Mouse (Mus musculus): ENCODE results near the gene Pklr.
"Not testable (repeated sequence)": the region's sequence is repeated elsewhere in the genome, so short reads cannot be mapped to it uniquely, and the experiment has no call there.

Pklr gene

DNA sequence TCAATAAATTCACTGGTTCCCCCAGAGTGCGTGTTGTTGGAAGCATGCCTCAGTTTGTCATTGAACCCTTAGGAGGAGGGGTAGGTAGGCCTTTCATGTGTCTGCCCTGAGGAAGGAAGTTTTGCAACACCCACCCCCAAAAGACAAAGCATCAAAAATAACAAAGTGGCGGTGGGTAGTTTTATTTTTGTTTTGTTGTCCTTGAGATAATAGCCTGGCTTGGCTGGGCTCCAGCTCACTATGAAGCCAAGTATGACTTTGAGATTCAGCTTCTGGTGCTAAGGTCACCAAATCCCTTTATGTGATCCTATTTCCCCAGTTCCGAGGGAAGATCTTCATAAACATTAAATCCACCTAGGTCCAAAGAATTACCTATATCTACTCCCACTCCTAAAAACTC, 11.7 kb upstream of the Pklr start:
- DNase-seq (ENCODE audit: low spot score) = no peak

DNA sequence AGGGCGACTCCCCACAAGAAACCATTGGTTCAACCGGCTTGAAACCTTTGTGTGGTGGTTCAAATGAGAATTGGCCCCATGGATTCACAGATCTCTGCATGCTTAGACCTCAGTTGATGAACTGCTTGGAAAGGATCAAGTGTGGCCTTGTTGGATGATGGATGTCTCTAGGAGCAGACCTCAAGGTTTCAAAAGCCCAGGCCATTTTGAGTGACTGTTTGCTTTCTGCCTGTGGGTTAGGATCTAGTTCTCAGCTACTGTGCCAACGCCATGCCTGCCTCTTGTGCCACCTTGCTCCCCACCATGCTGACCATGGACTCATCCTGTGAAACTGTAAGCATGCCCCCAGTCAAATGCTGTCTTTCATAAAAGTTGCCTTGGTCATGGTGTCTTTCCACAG, 10.0 kb upstream of the Pklr start:
- no peak for DNase-seq (ENCODE audit: low spot score)

DNA sequence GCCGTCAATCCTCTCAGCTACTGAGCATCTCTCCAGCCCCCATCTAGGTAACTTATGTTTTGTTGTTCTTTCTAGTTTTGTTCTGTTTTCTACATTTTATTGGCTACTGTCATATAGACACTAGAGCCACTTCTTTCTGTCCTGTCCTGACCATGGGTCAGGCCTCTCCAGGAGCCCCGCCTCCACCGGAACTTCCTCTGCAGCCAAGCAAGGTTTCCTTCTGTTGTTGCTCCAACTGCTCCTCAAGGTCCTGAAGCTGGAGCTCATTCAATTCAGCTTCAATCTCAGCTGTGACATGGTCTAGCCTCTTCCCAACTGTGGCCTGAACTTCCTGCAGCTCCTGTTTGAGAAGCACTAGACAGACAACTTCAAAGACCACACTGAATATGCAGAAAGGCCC, 6.0 kb upstream of the Pklr start:
- no peak for DNase-seq (ENCODE audit: low spot score)

DNA sequence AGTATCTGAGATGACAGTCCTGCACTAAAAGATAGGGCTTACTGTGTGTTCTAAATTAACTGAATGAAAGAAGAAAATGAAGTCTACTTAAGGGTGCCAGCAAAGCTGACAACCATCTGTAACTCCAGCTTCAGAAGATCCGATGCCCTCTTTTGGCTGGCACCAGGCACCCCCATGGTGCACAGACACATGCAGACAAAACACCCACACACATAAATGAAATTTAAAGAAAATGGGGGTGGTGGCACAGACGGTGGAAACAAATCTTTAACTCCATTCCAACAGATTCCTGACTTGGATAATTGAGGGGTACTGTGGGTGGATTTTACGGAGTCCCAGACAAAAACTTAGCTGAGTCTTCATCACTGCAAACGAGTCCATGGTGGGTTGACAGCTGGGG, 4.1 kb upstream of the Pklr start:
- DNase-seq (ENCODE audit: low spot score) = peak; percentile 59

DNA sequence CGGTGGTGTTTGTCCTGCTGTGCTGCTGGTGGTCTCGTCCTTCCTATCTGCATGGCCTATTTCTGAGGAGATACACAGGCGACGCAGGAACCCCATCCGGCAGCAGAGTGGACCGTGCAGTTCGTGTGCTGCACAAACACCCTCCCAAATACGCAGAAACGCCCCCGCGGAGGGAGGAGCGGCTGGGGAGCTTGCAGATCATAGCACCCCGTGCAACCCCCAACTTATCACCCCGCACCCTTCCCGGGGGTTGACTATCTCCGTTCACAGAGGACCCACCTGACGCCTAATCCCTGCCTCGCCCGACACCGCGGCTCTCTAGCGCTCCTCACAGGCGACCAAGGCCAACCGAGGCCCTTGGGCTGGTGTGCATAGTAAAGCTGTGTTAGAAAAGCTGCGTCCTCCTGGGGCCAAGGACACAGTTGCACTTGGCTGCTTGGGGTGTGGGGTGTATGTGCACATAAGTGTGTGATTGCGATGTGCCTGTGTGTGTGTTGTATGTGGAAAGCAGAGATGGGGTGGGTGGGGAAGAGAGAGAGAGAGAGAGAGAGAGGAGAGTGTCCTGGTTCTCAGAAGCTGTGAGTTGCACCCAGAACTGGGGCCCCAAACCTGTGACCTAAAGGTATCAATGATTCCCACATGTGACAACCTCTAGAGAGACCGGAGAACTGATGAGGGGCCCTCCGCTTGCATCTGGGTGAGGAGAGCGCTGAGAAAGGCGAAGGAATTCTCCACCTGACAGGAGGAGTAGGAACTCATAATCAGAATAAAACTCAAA, 3.5 kb upstream of the Pklr start:
- DNase-seq (ENCODE audit: low spot score) = peak; percentile 24

DNA sequence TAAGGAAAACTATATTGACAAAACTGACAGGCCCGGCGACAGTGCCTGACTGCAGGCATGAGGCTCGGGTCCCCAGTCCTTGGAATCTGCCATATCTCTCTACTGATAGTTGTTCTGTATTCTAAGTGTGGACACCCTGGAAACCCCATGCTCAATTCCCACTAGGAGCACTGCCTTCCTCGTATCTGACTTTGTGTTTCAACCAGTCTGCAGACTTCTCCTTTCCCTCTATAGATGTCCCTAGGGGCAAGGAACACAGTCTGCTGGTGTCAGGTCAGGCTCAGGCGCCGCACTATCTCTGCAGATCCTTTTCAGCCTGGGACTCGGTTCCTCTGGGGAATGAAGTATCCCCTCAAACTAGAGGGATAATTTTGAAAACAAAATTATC, 2.9 kb upstream of the Pklr start:
- DNase-seq (ENCODE audit: low spot score) = no peak

DNA sequence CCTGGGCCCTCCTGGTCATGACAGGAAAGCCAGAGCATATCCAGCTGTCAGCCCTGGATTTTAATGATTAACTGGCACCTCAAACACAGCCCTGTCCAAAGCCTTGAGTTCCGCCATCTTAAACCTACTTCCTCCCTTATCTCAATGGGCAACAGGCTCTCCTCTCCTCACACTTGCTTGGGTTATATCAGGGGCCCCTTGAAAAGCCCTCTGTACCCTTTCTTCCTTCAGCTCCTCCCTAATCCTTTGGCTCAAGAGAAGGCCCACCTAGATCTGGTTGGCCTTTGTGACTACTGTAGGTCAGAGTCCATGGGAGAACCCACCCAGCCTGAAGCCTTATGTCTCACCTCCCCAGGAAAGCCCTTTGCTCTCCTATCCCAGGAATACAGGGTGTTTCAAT, 2.2 kb upstream of the Pklr start:
- DNase-seq (ENCODE audit: low spot score) = no peak

DNA sequence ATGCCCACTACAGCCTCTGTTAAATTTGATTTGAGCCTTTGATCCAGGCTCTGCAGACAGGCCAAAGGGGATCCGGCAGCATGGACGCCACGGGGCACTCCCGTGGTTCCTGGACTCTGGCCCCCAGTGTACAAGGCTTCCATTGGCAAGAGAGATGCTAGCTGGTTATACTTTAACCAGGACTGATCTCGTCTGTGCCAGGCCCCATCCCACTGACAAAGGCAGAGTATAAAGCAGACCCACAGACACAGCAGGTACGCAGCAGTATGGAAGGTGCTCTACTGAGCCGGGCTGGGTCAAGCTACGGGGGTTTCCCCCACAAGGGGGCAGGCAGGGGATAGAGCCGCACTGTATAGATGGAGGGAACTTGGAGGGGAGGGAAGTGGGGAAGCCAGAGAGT, 423 bp downstream of the Pklr start:
- DNase-seq (ENCODE audit: low spot score) = no peak

DNA sequence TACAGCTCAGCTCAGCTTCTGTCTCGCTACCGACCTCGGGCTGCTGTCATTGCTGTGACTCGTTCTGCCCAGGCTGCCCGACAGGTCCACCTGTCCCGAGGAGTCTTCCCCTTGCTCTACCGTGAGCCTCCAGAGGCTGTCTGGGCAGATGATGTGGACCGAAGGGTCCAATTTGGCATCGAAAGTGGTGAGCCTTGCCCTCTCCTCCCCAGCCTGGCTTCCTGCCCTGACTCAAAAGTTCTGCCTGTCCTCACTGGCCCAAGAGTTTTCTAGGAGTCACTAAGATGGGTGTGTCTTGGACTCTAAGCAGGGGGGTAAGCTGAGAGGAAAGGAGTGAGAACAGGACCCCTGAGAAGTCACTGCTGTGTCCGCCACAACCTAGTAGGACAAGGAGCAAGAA, 8.9 kb downstream of the Pklr start:
- no peak for DNase-seq (ENCODE audit: low spot score)

DNA sequence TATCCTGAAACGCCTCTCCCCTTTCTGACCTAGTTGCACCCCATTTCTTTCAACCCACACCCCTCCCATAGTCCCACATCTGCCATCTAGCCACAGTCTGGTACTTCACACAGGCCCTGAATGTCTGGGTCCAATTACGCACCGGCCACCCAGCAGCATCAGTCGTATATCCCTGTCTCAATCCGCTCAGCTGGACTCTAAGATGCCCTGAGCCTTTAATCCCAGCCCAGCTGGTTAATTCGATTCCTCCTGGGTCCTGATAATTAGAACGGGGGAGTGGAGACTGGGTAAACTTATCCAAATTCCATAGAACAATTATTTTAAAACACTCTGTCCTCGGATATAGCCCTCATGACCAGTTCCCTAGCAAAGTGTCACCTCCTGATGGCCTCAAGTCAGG, 9.6 kb downstream of the Pklr start:
- no peak for DNase-seq (ENCODE audit: low spot score)

DNA sequence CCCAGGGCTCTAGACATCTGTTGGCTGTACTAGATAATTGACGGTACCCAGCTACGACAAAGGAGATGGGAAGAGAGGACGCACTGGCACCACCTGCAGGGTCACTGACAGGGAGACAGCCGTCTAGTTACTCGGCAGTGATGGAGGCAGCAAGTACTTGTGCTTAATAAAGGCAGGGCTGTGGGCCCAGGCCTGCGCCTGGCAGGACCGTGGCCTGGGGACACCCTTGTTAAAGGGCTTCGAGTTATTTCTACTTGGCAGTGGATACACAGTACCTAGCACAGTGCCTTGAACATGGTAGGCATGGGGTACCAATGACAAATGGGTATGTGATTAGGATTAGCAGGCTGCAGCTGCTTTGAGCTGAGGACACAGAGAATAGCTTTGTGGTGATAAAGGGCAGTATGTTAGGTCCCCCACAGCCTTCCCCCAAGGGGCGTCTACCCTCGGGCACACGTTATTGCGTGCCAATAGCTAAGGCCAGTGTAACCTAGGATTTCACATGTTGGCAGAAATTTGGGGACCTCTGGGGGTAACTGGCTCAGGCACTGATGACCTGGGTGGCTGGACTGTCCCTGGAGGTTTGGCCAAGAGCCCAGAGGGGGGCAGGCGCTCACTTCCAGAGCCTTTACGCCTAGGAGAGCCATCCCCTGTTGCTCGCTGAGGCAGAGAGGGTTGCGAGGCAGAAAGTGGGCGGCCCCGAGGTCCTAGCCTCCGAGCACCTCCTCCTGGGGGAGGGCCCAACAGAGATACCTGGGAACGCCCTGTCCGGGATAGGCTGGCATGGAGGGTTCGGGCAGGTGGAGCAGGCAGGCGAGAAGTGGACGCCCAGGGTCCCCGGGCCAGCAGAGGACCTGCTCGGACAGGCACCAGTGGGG, 11.4 kb downstream of the Pklr start:
- DNase-seq (ENCODE audit: low spot score) = no peak

DNA sequence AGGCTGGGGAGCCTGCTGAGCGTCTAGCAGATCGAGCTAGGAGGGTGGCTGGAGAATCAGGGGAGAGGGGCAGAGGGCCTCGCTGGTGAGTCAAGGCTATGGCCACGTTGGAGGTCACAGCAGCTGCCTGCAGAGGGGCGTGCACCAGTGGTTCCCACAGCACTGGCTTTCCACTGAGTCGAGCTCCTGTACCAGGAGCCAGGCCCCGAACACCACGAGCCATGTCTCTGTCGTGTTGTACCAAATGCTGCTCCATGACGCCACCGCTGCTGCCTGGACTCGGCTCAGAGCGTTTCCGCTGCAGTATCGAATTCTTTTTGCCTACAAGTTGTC, 12.0 kb downstream of the Pklr start:
- no peak for DNase-seq (ENCODE audit: low spot score)

DNA sequence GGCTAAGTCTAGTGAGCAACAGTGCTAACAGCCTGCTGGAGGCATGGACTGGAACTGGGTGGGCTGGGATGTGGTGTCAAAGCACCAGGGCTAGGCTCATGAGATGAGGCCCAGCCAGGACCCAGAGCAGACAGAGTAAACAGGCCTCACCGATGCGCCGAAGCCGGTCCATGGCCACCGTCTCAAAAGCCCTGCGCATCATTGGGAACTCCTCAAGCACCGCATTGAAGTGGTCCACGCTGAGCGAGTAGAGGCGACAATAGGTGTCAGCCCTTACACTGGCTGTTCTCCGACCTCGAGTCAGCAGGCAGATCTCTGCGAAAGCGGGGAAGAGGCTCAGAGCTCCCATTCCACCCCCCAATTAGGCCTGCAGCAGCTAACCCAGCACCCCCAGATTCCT, 12.6 kb downstream of the Pklr start:
- DNase-seq (ENCODE audit: low spot score) = no peak

DNA sequence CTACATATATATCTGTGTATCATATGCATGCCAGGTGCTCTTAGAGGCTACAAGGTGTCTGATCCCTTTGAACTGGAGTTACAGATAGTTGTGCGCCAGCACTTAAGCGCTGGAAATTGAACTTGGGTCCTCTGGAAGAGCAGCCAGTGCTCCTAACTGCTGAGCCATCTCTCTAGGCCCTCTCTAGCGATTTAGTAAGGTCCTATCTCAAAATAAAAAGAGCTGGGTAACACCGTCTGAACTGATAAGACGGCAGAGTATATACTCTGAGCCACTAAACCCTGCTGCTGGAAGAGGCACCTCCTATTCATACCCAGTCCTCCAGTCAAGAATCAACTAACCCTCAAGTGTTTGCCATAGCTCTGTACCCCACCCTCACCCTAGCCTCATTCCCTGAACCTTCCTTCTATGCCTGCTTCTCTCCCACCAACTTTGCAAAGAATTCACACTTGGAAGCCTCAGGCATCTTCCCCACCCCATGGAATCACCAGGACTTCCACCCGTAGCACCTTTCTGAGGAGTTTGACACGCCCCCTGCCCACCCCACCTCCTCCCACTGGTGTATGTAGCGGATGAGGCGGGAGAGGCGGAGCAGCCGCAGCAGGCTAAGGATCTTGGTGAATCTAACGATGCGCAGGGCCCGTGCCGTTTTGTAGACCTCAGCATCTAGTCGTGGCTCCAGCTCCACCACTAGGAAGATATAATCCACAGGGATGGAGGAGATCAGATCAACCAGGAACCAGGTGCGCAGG, 16.3 kb downstream of the Pklr start:
- no peak for DNase-seq (ENCODE audit: low spot score)

DNA sequence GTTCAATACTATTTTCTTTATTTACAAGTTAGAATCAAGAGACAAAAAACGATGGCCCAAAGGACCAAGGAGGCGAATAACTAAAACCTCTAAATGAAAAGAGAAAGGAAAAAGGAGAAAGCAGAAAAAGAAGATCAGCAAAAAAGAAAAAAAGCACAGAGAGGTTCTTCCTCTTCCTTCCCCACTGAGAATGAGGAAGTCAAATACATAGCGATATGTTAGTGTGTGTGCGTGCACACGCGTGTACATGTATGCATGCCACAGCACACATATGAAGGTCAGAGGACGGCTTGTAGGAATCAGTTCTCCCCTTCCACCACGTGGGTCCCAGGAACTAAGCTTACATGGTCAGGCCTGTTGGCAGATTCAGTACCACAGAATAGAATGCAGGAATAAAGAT, 21.0 kb downstream of the Pklr start:
- no peak for DNase-seq (ENCODE audit: low spot score)

DNA sequence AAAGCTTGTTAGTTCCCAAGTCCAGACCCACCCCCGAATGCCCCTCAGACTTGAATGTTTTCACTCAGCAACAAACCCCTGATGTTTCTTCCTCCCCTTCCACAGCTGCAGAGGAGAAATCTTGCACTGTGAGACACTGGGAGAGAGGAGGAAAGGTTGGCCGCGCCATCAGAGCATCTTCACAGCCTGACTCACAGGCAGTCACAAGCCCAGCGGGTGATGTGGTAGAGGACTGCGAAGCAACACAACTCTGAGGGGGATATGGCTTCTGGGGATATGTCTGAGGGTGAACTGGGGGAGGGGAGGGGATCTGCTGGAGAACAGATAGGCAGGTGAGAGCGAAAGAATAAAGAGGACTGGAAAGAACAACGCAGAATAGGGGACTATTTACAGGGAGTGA, 22.7 kb downstream of the Pklr start:
- no peak for DNase-seq (ENCODE audit: low spot score)

DNA sequence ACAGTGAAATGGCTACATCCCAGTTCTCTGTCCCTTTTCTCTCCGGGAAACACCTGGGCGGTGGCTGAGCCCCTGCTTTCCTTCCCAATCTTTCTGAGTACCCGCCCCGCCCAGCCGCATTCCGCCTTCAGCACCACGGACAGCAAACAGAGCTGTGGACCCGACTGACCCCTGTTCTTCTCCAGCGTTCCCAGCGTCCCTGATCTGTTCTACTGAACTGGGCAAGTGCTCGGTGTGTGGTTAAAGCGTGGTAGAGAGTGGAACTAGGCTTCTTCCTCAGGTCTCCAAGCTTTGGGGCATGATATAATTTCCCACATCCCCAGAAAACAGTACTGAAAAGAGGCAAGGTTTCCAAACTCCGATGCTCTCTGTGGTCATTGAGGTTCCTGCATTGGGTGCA, 23.3 kb downstream of the Pklr start:
- DNase-seq (ENCODE audit: low spot score) = no peak

DNA sequence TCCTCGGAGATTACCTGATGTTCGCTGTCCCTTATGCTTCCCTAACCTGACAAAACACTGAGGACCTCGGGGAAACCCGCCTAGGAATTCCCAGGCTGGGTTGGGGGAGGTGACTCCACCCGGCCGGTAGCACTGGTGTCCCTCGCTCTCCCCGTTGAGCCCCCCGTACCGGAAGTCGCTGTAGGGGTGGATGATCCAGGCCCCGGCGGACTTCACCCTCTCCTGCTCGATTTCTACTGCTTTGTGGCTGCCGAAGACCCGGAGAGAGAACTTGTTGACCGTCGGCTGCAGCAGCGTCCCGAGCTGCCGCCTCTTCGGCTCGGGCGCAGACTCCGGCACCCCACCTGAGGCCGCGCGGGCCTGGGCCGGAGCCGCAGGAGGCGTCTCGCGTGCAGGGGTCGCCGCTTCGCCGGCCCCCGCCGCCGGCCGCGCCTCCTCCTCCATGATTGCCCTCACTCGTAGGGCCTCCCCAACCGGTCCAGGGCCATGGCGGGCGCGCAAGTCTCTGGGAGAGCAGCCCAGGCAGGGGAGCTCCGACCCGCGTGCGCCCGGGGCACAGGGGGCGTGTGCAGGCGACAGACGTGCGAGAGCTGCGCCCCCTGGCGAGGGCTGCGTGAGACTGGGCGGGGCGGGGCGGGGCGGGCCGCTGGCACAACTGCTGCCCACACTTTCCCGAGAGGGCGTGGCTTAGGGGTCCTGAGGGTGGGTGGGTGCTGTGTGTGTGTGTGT, 23.8 kb downstream of the Pklr start, which contains the start of gene Hcn3:
Gene Hcn3, minus strand, starts transcription at position 581 of the 729 bp plus-strand sequence.
- no peak for DNase-seq (ENCODE audit: low spot score)

DNA sequence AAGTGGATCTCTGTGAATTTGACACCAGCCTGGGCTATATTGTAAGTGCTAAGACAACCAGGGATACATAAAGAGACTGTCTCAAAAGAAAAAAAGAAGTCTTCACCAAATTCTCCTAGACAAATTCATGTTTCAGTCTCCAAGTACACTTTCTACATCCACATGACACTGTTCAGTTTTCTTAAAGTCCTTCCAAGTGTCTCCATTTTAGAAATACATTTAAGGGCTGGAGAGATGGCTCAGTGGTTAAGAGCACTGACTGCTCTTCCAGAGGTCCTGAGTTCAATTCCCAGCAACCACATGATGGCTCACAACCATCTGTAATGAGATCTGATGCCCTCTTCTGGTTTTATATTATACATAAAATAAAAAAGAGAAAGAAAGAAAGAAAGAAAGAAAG, 25.3 kb downstream of the Pklr start:
- DNase-seq (ENCODE audit: low spot score) = not testable (repeated sequence)

DNA sequence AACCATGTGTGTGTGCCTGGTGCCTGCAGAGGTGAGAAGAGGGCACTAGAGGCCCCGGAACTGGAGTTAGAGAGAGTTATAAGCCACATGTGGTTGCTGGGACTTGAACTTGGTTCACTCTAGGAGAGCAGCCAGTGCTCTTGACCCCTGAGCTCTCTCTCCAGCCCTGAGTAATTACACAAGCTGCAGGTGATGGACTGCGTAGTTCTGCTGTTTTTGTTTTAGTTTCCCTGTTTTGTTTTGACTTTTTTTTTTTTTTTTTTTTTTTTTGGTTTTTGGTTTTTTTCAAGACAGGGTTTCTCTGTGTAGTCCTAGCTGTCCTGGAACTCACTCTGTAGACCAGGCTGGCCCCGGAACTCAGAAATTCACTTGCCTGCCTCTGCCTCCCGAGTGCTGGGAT, 25.8 kb downstream of the Pklr start:
- DNase-seq (ENCODE audit: low spot score) = no peak

DNA sequence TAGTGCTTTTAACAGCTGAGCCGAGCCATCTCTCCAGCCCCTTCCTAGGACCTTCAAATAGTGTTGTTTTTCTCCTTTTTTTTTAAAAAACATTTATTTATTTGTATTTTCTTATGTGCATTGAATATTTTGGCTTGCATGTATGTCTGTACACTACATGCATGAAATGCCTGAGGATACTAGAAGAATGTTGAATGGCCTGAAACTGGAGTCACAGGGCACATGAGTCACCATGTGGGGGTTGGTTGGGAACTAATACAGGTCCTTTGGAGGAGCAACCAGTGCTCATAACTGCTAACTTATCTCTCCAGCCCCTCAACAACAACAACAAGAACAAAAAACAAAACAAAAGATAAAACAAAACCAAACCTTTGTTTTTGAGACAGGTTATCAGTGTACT, 27.2 kb downstream of the Pklr start:
- no peak for DNase-seq (ENCODE audit: low spot score)

DNA sequence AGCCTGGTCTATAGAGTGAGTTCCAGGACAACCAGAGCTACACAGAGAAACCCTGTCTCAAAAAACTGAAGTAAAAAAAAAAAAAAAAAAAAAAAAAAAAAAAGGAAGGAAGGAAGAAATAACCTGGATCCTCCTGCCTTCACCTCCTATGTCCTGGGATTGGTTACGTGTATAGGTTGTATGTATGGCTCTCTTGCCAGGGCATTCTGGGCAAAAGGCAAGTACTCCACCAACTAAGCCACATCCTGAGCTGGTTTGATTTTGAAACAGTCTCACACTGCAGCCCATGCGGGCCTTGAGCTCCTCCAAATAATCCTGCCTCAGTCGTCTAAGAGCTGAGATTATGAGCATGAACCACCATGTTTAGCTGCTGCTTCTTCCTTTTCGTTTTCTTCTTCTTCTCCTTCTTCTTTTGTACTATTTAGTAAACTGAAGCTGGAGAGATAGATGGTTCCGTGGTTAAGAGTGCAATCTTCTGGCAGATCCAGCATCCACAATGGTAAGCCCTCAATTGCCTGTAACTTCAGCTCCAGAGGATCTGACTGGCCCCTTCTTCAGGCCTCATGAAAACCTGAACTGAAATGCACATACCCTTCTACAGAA, 27.8 kb downstream of the Pklr start:
- DNase-seq (ENCODE audit: low spot score) = no peak
